Mouse (Mus musculus): ENCODE results near the gene Gja4. TPM values are rescaled to one million over a fixed set of nuclear protein-coding genes. Genes with fewer than 3 reads are reported as not detected.

Gja4 gene
- polyA plus RNA-seq, 1 experiment from 2014 or later: 27.6 TPM

- H3K9ac ChIP-seq (ENCODE audit: low read depth, low read length): no peak overlapping the region
- peaks cover 3% of the 10 kb centered on the region; the same call in 1 of the 2 replicates for H3K27me3 ChIP-seq (ENCODE audit: insufficient read depth, low read length)
- 62% methylated on average over 8 of the region's 8 CpGs for WGBS
- ATAC-seq (replicated peaks; ENCODE audit: low FRiP score, low read depth): no peak
- H3K4me1 ChIP-seq (replicated peaks; ENCODE audit: insufficient read depth, low read length): no peaks in the 10 kb centered on the region
- no peaks in the 10 kb centered on the region for H3K36me3 ChIP-seq (ENCODE audit: insufficient read depth, low read length)
- H3K27ac ChIP-seq: no peak overlapping the region
- no peaks in the 10 kb centered on the region for H3K9me3 ChIP-seq (replicated peaks; ENCODE audit: low read length)
- no peak overlapping the region for H3K4me3 ChIP-seq (replicated peaks; ENCODE audit: low read depth, low read length)
- no peak for DNase-seq (ENCODE audit: low spot score)
- no peak overlapping the region for H3K4me2 ChIP-seq (ENCODE audit: low read length)
- TF ChIP-seq CTCF (IDR thresholded peaks at IDR 0.05; ENCODE audit: low read depth): no peak
Observed at GRCm38 (mm10) chr4:127315753-127316152, 1.9 kb upstream of the Gja4 start.

GRCm38 (mm10) chr4:127314585-127314984 lies 746 bp upstream of the Gja4 start:
- Histone ChIP-seq H3K4me1 (replicated peaks; ENCODE audit: insufficient read depth, low read length) (no peaks in the 10 kb centered on the region), H3K4me3 (replicated peaks; ENCODE audit: low read depth, low read length) (no peak overlapping the region; the same call in 1 of the 2 replicates), H3K9ac (ENCODE audit: low read depth, low read length) (peak overlapping the region; percentile 54; the same call in 1 of the 2 replicates), H3K36me3 (ENCODE audit: insufficient read depth, low read length) (no peaks in the 10 kb centered on the region), H3K27me3 (ENCODE audit: insufficient read depth, low read length) (peaks cover 3% of the 10 kb centered on the region; the same call in 1 of the 2 replicates), H3K4me2 (ENCODE audit: low read length) (peak overlapping the region; percentile 90), H3K27ac (no peak overlapping the region), H3K9me3 (replicated peaks; ENCODE audit: low read length) (no peaks in the 10 kb centered on the region)
- ATAC-seq (replicated peaks; ENCODE audit: low FRiP score, low read depth) (no peak), DNase-seq (ENCODE audit: low spot score) (no peak)
- 49% methylated on average over 9 of the region's 9 CpGs for WGBS
- TF ChIP-seq CTCF (IDR thresholded peaks at IDR 0.05; ENCODE audit: low read depth): no peak

- WGBS: 76% methylated on average over 24 of the region's 24 CpGs
- H3K4me3 ChIP-seq (replicated peaks; ENCODE audit: low read depth, low read length): 0 out of 2 replicates have a peak overlapping the region, but pooled peaks have one; percentile 7
Observed at GRCm38 (mm10) chr4:127312349-127312748, 1.5 kb downstream of the Gja4 start.

GRCm38 (mm10) chr4:127311561-127311960 lies 2.3 kb downstream of the Gja4 start:
- DNase-seq (ENCODE audit: low spot score) (no peak), ATAC-seq (replicated peaks; ENCODE audit: low FRiP score, low read depth) (no peak)
- WGBS: 63% methylated on average over 9 of the region's 9 CpGs
- H3K4me2 ChIP-seq (ENCODE audit: low read length): peak overlapping the region; percentile 18; the same call in 1 of the 2 replicates
- H3K36me3 ChIP-seq (ENCODE audit: insufficient read depth, low read length): no peaks in the 10 kb centered on the region
- H3K27me3 ChIP-seq (ENCODE audit: insufficient read depth, low read length): peaks cover 3% of the 10 kb centered on the region; the same call in 1 of the 2 replicates
- no peak overlapping the region for H3K27ac ChIP-seq
- no peak overlapping the region for H3K4me3 ChIP-seq (replicated peaks; ENCODE audit: low read depth, low read length)
- H3K9me3 ChIP-seq (replicated peaks; ENCODE audit: low read length): no peaks in the 10 kb centered on the region
- H3K9ac ChIP-seq (ENCODE audit: low read depth, low read length): no peak overlapping the region
- no peak for TF ChIP-seq CTCF (IDR thresholded peaks at IDR 0.05; ENCODE audit: low read depth)
- H3K4me1 ChIP-seq (replicated peaks; ENCODE audit: insufficient read depth, low read length): no peaks in the 10 kb centered on the region

More at GRCm38 (mm10) chr4:127312349-127312748, 1.5 kb downstream of the Gja4 start:
- Histone ChIP-seq H3K36me3 (ENCODE audit: insufficient read depth, low read length) (no peaks in the 10 kb centered on the region), H3K9ac (ENCODE audit: low read depth, low read length) (no peak overlapping the region), H3K27ac (no peak overlapping the region), H3K4me2 (ENCODE audit: low read length) (peak overlapping the region; percentile 90), H3K9me3 (replicated peaks; ENCODE audit: low read length) (no peaks in the 10 kb centered on the region), H3K4me1 (replicated peaks; ENCODE audit: insufficient read depth, low read length) (no peaks in the 10 kb centered on the region), H3K27me3 (ENCODE audit: insufficient read depth, low read length) (peaks cover 3% of the 10 kb centered on the region; the same call in 1 of the 2 replicates)
- no peak for TF ChIP-seq CTCF (IDR thresholded peaks at IDR 0.05; ENCODE audit: low read depth)
- no peak for ATAC-seq (replicated peaks; ENCODE audit: low FRiP score, low read depth)
- no peak for DNase-seq (ENCODE audit: low spot score)

DNA sequence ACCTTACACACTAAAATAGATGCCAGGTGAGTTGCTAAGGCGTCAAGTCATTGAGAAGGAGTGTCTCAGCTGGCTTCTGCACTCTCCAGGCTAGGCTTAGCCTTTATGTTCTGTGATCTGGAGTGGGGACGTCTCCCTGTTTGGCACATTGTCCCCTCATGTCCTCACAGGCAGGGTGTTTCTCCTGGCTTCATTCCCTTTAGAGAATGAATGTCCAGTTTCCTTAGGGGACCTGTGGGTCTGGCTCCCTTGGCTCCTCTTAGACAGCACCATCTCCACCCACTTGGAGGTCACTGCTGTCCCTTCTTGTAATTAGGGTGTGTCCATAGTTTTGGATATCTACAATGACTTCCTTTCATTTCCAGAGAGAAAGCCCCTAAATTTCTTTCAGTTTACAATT lies 6.9 kb downstream of the Gja4 start:
- no peak for DNase-seq (ENCODE audit: low spot score)
- Histone ChIP-seq H3K36me3 (ENCODE audit: insufficient read depth, low read length) (no peaks in the 10 kb centered on the region), H3K27me3 (ENCODE audit: insufficient read depth, low read length) (no peaks in the 10 kb centered on the region), H3K27ac (no peak overlapping the region), H3K9me3 (replicated peaks; ENCODE audit: low read length) (no peaks in the 10 kb centered on the region), H3K4me2 (ENCODE audit: low read length) (no peak overlapping the region), H3K4me1 (replicated peaks; ENCODE audit: insufficient read depth, low read length) (no peaks in the 10 kb centered on the region), H3K4me3 (replicated peaks; ENCODE audit: low read depth, low read length) (no peak overlapping the region), H3K9ac (ENCODE audit: low read depth, low read length) (no peak overlapping the region)
- WGBS: 53% methylated on average over 2 of the region's 2 CpGs
- no peak for ATAC-seq (replicated peaks; ENCODE audit: low FRiP score, low read depth)
- no peak for TF ChIP-seq CTCF (IDR thresholded peaks at IDR 0.05; ENCODE audit: low read depth)

DNA sequence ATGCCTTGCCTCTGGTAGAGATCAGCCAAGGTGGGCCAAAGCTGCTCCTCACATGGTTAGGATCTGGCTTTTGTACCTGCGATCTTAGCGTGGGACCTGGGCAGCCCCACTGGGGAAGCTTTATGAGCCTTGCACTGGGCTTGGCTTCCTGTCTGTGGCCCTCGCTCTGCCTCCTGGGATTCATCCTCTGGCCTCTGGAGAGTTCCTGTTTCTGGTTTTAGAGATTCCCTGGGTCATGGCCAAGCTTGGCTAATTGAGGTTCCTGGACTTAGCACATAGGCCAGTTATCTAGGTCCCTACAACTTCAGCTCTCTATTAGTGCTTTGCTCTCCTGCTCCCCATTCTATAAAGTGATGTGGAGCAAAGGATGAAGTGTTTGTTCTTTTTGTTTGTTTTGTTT lies 10.0 kb downstream of the Gja4 start:
- Histone ChIP-seq H3K4me2 (ENCODE audit: low read length) (no peak overlapping the region), H3K27ac (no peak overlapping the region), H3K27me3 (ENCODE audit: insufficient read depth, low read length) (no peaks in the 10 kb centered on the region), H3K4me3 (replicated peaks; ENCODE audit: low read depth, low read length) (no peak overlapping the region), H3K4me1 (replicated peaks; ENCODE audit: insufficient read depth, low read length) (no peaks in the 10 kb centered on the region), H3K36me3 (ENCODE audit: insufficient read depth, low read length) (no peaks in the 10 kb centered on the region), H3K9ac (ENCODE audit: low read depth, low read length) (no peak overlapping the region), H3K9me3 (replicated peaks; ENCODE audit: low read length) (no peaks in the 10 kb centered on the region)
- 56% methylated on average over 3 of the region's 3 CpGs for WGBS
- no peak for ATAC-seq (replicated peaks; ENCODE audit: low FRiP score, low read depth)
- DNase-seq (ENCODE audit: low spot score): no peak
- TF ChIP-seq CTCF (IDR thresholded peaks at IDR 0.05; ENCODE audit: low read depth): no peak

- ATAC-seq (replicated peaks; ENCODE audit: low FRiP score, low read depth) (no peak), DNase-seq (ENCODE audit: low spot score) (no peak)
- H3K4me1 ChIP-seq (replicated peaks; ENCODE audit: insufficient read depth, low read length): no peaks in the 10 kb centered on the region
- WGBS: 73% methylated on average over 5 of the region's 5 CpGs
- no peak overlapping the region for H3K9ac ChIP-seq (ENCODE audit: low read depth, low read length)
- no peaks in the 10 kb centered on the region for H3K36me3 ChIP-seq (ENCODE audit: insufficient read depth, low read length)
- no peak overlapping the region for H3K4me3 ChIP-seq (replicated peaks; ENCODE audit: low read depth, low read length)
- TF ChIP-seq CTCF (IDR thresholded peaks at IDR 0.05; ENCODE audit: low read depth): no peak
- H3K9me3 ChIP-seq (replicated peaks; ENCODE audit: low read length): no peaks in the 10 kb centered on the region
- no peak overlapping the region for H3K4me2 ChIP-seq (ENCODE audit: low read length)
- no peaks in the 10 kb centered on the region for H3K27me3 ChIP-seq (ENCODE audit: insufficient read depth, low read length)
- no peak overlapping the region for H3K27ac ChIP-seq
Observed at GRCm38 (mm10) chr4:127300503-127300902, 13.3 kb downstream of the Gja4 start.
